Mouse (Mus musculus): ENCODE results near the gene Fam71f1. TPM values are rescaled to one million over a fixed set of nuclear protein-coding genes. Genes with fewer than 3 reads are reported as not detected.

Gene Fam71f1
- total RNA-seq, 2 experiments from 2014 or later: not detected

Other genes with a start within 250 kb of the Fam71f1 start
- 10 to 100 TPM; 38.7 to 45.7 TPM for gene Rbm28, start 154.1 kb upstream of the Fam71f1 start, total RNA-seq (2021)
- 1 to 10 TPM; 2.4 to 2.9 TPM for gene Prrt4, start 139.6 kb upstream of the Fam71f1 start, total RNA-seq (2021)
- gene Impdh1, start 102.8 kb upstream of the Fam71f1 start, total RNA-seq (2021): 10 to 100 TPM; 66.1 to 68.8 TPM
- 1 to 10 TPM; 6.7 to 8.4 TPM for gene Hilpda, start 46.7 kb upstream of the Fam71f1 start, total RNA-seq (2021)
- under 1 TPM; 0.34 to 0.41 TPM for gene Fam71f2, start 39.5 kb upstream of the Fam71f1 start, total RNA-seq (2021)
- 10 to 100 TPM; 71.9 to 72.5 TPM for gene Calu, start 28.9 kb downstream of the Fam71f1 start, total RNA-seq (2021)
- under 1 TPM in 1 of 2 experiments, not detected in 1; 0.32 TPM for gene Opn1sw, start 69.3 kb downstream of the Fam71f1 start, total RNA-seq (2021)
- gene Ccdc136, start 77.2 kb downstream of the Fam71f1 start, total RNA-seq (2021): 10 to 100 TPM; 84.7 to 92.0 TPM
- gene Flnc, start 114.1 kb downstream of the Fam71f1 start, total RNA-seq (2021): 1 to 10 TPM; 1.5 to 1.6 TPM
- gene Atp6v1f, start 148.6 kb downstream of the Fam71f1 start, total RNA-seq (2021): 100 to 1,000 TPM; 250 to 257 TPM
- gene Atp6v1fnb, start 152.3 kb downstream of the Fam71f1 start, total RNA-seq (2021): under 1 TPM in 1 of 2 experiments, not detected in 1; 0.53 TPM
- 1 to 10 TPM; 1.5 to 1.8 TPM for gene Kcp, start 188.8 kb downstream of the Fam71f1 start, total RNA-seq (2021)
- 1 to 10 TPM; 4.7 to 5.4 TPM for gene Irf5, start 207.5 kb downstream of the Fam71f1 start, total RNA-seq (2021)